ENCODE assay signal across 8 mouse cellular contexts in the genomic region with DNA sequence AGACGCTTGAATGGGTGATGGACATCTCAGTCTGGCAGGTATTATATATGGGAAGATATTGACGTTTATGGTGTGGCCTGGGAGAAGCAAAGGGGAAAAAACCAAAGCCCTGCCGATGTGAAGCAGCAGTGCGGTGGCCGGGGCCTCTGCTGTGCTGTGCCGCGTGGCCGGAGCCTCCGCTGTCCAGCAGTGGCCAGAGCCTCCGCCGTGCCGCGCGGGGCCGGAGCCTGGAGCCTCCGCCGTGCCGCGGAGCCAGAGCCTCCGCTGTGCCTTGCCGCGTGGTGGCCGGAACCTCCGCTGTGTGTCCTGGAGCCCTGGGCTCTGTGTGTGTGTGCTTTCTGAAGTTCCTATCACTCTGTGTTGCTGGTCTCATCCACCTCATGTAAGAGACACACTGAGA. TPM values are rescaled to one million over a fixed set of nuclear protein-coding genes. Genes with fewer than 3 reads are reported as not detected.
DNase-seq lines count a peak whose midpoint lies in the region; ATAC-seq and TF ChIP-seq lines count a peak whose summit lies in the region.

No protein-coding gene starts in this region.

- TF ChIP-seq CTCF in kidney, postnatal 0 days (IDR thresholded peaks at IDR 0.05; ENCODE audit: low read depth): no peak
- no peak for TF ChIP-seq CTCF in hindbrain, postnatal 0 days (IDR thresholded peaks at IDR 0.05; ENCODE audit: low read depth)
- TF ChIP-seq CTCF in midbrain, postnatal 0 days (IDR thresholded peaks at IDR 0.05): no peak

- H3K36me3 ChIP-seq in kidney, postnatal 0 days (ENCODE audit: insufficient read depth, low read length): peaks cover 10% of the 10 kb centered on the region; the same call in 1 of the 2 replicates
- H3K36me3 ChIP-seq in embryonic facial prominence, embryonic 12.5 days: peaks cover 13% of the 10 kb centered on the region
- H3K36me3 ChIP-seq in hindbrain, postnatal 0 days (ENCODE audit: insufficient read depth, low read length): no peaks in the 10 kb centered on the region
- H3K36me3 ChIP-seq in midbrain, postnatal 0 days (ENCODE audit: insufficient read depth, low read length): peaks cover 4% of the 10 kb centered on the region; the same call in 1 of the 2 replicates

- H3K4me1 ChIP-seq in kidney, postnatal 0 days (replicated peaks; ENCODE audit: insufficient read depth, low read length): no peaks in the 10 kb centered on the region
- peaks cover 13% of the 10 kb centered on the region; the same call in 1 of the 2 replicates for H3K4me1 ChIP-seq in embryonic facial prominence, embryonic 12.5 days
- H3K4me1 ChIP-seq in hindbrain, postnatal 0 days (ENCODE audit: insufficient read depth, low read length): no peaks in the 10 kb centered on the region; the same call in 1 of the 2 replicates
- no peaks in the 10 kb centered on the region for H3K4me1 ChIP-seq in midbrain, postnatal 0 days (ENCODE audit: insufficient read depth, low read length)

- H3K4me2 ChIP-seq in kidney, postnatal 0 days (ENCODE audit: low read length): peak overlapping the region; percentile 44
- H3K4me2 ChIP-seq in embryonic facial prominence, embryonic 12.5 days (replicated peaks): peak overlapping the region; percentile 54
- peak overlapping the region; percentile 48 for H3K4me2 ChIP-seq in hindbrain, postnatal 0 days (ENCODE audit: low read depth, low read length)
- peak overlapping the region; percentile 21 for H3K4me2 ChIP-seq in midbrain, postnatal 0 days (ENCODE audit: low read depth, low read length, poor library complexity, severe bottlenecking)

- no peaks in the 10 kb centered on the region for H3K9me3 ChIP-seq in kidney, postnatal 0 days (replicated peaks; ENCODE audit: low read length)
- 0 out of 2 replicates have a peak, but pooled peaks cover 8% of the 10 kb centered on the region for H3K9me3 ChIP-seq in embryonic facial prominence, embryonic 12.5 days
- no peaks in the 10 kb centered on the region for H3K9me3 ChIP-seq in hindbrain, postnatal 0 days (ENCODE audit: low read length)
- no peaks in the 10 kb centered on the region for H3K9me3 ChIP-seq in midbrain, postnatal 0 days (ENCODE audit: low read length)

- peak overlapping the region; percentile 6; the same call in 1 of the 2 replicates for H3K4me3 ChIP-seq in kidney, postnatal 0 days (replicated peaks; ENCODE audit: low read depth, low read length)
- H3K4me3 ChIP-seq in embryonic facial prominence, embryonic 12.5 days: peak overlapping the region; percentile 23; the same call in 1 of the 2 replicates
- peak overlapping the region; percentile 18; the same call in 1 of the 2 replicates for H3K4me3 ChIP-seq in hindbrain, postnatal 0 days (ENCODE audit: low read length)
- no peak overlapping the region for H3K4me3 ChIP-seq in midbrain, postnatal 0 days (ENCODE audit: low read depth, low read length)

- peak; percentile 43 for DNase-seq in kidney, postnatal 0 days (ENCODE audit: low spot score)
- no peak for DNase-seq in kidney, postnatal 14 days
- no peak for DNase-seq in hindbrain, postnatal 0 days (ENCODE audit: low spot score)
- DNase-seq in midbrain, postnatal 0 days (ENCODE audit: low spot score): no peak
- no peak for DNase-seq in layer of hippocampus, adult 8-10 months (ENCODE audit: low spot score in 2 of 2)

- 48% methylated on average over 24 of the region's 24 CpGs for WGBS in kidney, postnatal 0 days
- WGBS in embryonic facial prominence, embryonic 12.5 days: 38% methylated on average over 24 of the region's 24 CpGs
- WGBS in hindbrain, postnatal 0 days: 74% methylated on average over 24 of the region's 24 CpGs
- 49% methylated on average over 23 of the region's 24 CpGs for WGBS in midbrain, postnatal 0 days

- no peaks in the 10 kb centered on the region for H3K27me3 ChIP-seq in kidney, postnatal 0 days (ENCODE audit: insufficient read depth, low read length)
- no peaks in the 10 kb centered on the region for H3K27me3 ChIP-seq in embryonic facial prominence, embryonic 12.5 days
- no peaks in the 10 kb centered on the region for H3K27me3 ChIP-seq in hindbrain, postnatal 0 days (ENCODE audit: insufficient read depth, low read length)
- H3K27me3 ChIP-seq in midbrain, postnatal 0 days (ENCODE audit: insufficient read depth, low read length): no peaks in the 10 kb centered on the region

- H3K27ac ChIP-seq in kidney, postnatal 0 days: no peak overlapping the region
- no peak overlapping the region for H3K27ac ChIP-seq in embryonic facial prominence, embryonic 12.5 days
- no peak overlapping the region for H3K27ac ChIP-seq in hindbrain, postnatal 0 days
- no peak overlapping the region for H3K27ac ChIP-seq in midbrain, postnatal 0 days (ENCODE audit: low read depth, low read length)

- no peak overlapping the region for H3K9ac ChIP-seq in kidney, postnatal 0 days (ENCODE audit: low read depth, low read length)
- H3K9ac ChIP-seq in embryonic facial prominence, embryonic 12.5 days: no peak overlapping the region; the same call in 1 of the 2 replicates
- H3K9ac ChIP-seq in hindbrain, postnatal 0 days (replicated peaks; ENCODE audit: low read length): no peak overlapping the region
- H3K9ac ChIP-seq in midbrain, postnatal 0 days (replicated peaks; ENCODE audit: low read length, poor library complexity, severe bottlenecking): no peak overlapping the region

- peak; percentile 57 for ATAC-seq in kidney, postnatal 0 days (replicated peaks; ENCODE audit: low FRiP score, low read depth)
- ATAC-seq in embryonic facial prominence, embryonic 12.5 days (ENCODE audit: insufficient number of reproducible peaks, insufficient read depth, low FRiP score, low TSS enrichment): 0 out of 2 replicates have a peak, but pooled peaks have one; percentile 35
- peak; percentile 40; the same call in 1 of the 2 replicates for ATAC-seq in hindbrain, postnatal 0 days
- no peak for ATAC-seq in midbrain, postnatal 0 days (ENCODE audit: low FRiP score)
- ATAC-seq in frontal cortex, adult (ENCODE audit: low TSS enrichment): no peak
- ATAC-seq in megakaryocyte progenitor cell, adult 5-6 weeks (replicated peaks; ENCODE audit: poor library complexity): no peak

RNA-seq across cellular contexts. Expression of a gene that starts 17.9 kb away (rescaled TPM):
- polyA plus RNA-seq in kidney, postnatal 0 days (2015; fragmentation: Nextera tagmentation; extraction: Ambion mirVana): 15.6 and 15.7 TPM in 2 replicates
- polyA plus RNA-seq in embryonic facial prominence, embryonic 12.5 days (2016; fragmentation: Nextera tagmentation; extraction: Ambion mirVana): 19.1 and 23.6 TPM in 2 replicates
- total RNA-seq in hindbrain, postnatal 0 days (2014; rRNA removed): 13.8 and 18.9 TPM in 2 replicates
- polyA plus RNA-seq in hindbrain, postnatal 0 days (2015; fragmentation: Nextera tagmentation; extraction: Ambion mirVana): 12.3 and 13.7 TPM in 2 replicates
- 21.3 and 27.0 TPM in 2 replicates for total RNA-seq in midbrain, postnatal 0 days (2014; rRNA removed)
- 13.0 and 13.1 TPM in 2 replicates for polyA plus RNA-seq in midbrain, postnatal 0 days (2015; fragmentation: Nextera tagmentation; extraction: Ambion mirVana)
- total RNA-seq in layer of hippocampus, adult 8-10 months (2022): 100 to 1,000 TPM in 2 of 4 experiments, 10 to 100 TPM in 2; 96.3 to 116 (median 104) TPM
- 4.4 and 5.1 TPM in 2 replicates for total RNA-seq in megakaryocyte progenitor cell, adult 5-6 weeks (2015)
- total RNA-seq in megakaryocyte progenitor cell, adult 5-6 weeks (2017): 4.2 and 5.5 TPM in 2 replicates

Comparison
In these comparisons a context has a peak if more than half of its experiments do, and no peak if none do; other contexts are left out.
1. ATAC-seq: peak in kidney, postnatal 0 days (single experiment), embryonic facial prominence, embryonic 12.5 days (single experiment) and hindbrain, postnatal 0 days (single experiment); none in midbrain, postnatal 0 days (single experiment), frontal cortex, adult (single experiment) and megakaryocyte progenitor cell, adult 5-6 weeks (single experiment).
2. Peak in every context shown above with its lines, with median percentiles within 50 percentile points of each other: H3K4me2 ChIP-seq.